Mouse (Mus musculus): ENCODE results near the gene Fry.

Fry gene

DNA sequence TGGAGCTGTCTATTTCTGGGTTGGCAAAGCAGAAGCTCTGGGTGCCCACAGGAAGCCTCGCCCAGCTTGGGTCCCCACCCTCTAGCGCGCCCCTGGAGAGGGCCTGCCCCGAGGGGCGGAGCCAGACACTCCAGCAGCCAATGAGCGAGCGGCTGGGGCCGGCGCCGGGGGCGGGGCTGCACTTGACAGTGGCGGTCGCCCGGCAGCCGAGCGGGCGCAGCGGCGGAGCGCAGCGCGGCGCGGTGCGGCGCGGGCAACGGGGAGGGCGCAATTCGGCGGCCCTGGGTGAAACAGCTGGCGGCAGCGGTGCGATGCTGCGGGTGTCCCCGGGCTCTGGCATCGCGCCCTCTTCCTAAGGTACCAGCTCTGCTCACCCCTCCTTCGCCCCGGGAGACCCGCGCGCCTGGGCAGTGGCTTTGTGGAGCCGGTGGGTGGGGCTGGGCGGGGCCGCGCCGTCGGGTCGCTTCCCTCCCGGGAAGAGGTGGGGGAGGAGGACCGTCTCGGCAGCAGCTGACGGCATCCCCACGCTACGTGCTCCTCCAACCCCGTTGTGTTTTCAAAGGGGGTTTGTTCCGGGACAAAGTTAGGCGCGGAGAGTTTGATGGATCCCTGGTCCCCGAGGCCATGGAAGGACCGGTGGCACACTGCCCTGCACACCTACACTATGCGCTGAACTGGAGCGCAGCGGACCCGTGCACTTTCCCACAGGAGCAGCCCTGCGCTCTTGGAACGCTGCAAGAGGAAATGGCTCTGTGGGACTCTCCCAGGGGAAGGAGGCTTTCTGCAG is at the start of gene Fry:
TSS of gene Fry (plus strand) at position 191 of the 787 bp plus-strand sequence.
- in situ Hi-C loops (cut with MboI; ENCODE audit: unreplicated experiment in 2 of 2), result loop anchor here (5.0 to 10.0 kb wide), 3 partner anchors 39 to 549 kb away; partner anchors contain the start of gene N4bp2l2 (in 2 of the 2)

DNA sequence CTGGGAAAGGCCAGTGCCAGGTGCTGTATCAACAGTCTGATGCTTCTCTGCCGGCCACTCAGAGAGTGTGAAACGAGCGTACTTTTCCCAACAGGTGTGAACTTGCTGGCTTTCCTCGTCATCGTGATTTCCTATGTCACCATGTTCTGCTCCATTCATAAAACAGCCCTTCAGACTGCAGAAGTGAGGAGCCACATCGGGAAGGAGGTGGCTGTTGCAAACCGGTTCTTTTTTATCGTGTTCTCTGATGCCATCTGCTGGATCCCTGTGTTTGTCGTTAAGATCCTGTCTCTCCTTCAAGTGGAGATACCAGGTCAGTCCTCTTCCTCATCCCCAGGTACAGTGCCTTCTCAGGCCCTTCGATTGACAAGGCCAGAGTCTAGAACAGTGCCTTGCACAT is 48.4 kb upstream of the Fry start:
- in situ Hi-C loops (cut with MboI; ENCODE audit: unreplicated experiment in 2 of 2), result no loop called here

DNA sequence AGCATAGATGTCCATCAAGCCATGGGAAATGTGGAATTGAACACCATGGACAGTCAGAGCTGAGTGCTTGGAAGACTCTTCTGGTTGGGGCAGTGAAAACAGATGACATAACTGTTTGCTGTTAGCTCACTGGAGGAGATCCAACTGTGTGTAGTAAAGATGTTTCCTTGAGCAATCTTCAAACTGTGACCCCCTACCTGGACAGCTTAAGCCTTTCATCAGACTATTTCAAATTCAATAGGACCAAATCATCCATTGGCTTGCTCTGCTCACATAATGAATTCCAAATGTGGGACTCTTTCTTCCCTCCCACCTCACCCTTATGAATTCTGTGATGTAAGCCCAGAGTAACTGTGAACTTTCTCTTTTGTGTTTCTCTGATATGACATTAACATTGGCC is 46.7 kb upstream of the Fry start:
- in situ Hi-C loops (cut with MboI; ENCODE audit: unreplicated experiment in 2 of 2), result no loop called here

DNA sequence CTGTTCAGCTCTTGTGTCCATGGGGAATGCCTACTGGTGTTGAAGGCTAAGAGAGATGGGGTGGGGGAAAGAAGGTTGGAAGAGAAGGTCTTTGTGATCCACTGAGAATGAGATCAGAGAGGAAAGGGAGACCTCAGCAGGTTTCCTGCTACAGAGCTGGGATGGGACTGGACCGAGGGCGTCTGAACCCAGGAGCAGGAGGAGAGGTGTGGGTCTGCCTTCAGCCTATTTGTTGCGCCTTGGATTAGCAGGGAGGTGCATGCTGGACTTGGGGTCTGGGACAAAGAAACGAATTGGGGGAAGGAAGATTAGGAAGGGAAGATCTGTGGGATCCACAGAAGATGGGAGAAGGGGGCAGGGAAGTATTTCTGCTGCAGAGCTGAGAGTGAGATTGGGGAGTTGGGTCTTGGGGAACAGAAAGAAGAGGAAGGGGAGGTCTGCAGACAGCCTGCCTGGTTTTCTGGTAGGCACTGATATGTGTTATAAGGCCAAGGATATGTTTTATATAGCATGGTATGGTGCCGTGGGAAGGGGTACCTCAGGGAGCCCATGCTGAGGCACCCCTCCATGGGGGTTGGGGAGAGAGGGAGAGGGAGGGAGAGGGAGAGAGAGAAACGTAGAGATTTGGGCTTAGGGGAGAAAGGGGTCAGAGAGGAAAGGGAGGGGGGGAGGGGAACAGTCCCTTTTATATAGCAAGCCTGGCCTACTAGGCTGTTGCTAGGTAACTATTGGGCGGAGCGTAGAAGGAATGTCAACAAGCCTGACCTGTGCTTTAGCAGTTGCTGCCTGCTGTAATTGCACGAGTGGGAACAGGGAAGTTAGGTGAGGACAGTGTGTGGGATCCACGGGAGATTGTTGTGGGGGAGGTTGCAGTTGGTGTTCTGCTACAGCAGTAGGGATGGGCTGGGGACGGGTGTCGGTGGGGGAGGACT is 38.3 kb upstream of the Fry start:
- in situ Hi-C loops (cut with MboI; ENCODE audit: unreplicated experiment in 2 of 2), result no loop called here

DNA sequence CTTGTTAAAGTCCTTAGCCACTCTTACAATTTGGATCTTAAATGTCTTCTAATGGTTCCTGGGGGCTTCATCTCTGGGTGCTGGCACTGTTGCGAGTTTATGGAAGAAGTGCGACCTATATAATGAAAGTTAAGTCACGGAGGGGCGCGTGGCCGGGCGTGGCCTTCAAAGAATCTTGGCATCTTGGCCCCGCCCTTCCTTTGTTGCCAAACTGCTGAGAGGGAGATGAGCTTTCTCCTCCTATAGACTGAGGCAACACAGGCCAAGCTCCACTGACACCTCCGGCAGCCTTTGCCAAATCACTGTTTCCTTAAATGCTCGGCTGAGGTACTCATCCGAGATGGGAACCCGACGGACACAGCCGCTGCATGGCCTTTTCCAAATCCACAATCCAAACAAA is 35.7 kb upstream of the Fry start:
- in situ Hi-C loops (cut with MboI; ENCODE audit: unreplicated experiment in 2 of 2), result no loop called here

DNA sequence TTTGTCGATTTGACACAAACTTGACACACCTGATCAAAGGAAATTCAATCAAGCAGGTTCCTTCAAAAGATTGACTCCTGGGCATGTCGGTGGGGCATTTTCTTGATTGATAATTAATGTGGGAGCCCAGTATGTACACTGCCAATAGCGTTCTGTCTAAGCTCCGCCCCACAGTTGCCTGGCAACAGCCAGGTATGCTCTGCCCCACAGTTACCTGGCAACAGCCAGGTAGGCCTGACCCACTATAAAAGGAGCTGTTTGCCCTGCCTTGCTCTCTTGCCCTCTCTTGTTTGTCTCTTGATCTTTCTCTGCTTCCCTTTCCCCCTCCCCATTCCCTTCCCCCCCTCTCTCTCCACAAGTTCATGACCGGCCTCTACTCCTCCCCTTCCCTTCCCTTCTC is 35.3 kb upstream of the Fry start:
- in situ Hi-C loops (cut with MboI; ENCODE audit: unreplicated experiment in 2 of 2), result no loop called here

DNA sequence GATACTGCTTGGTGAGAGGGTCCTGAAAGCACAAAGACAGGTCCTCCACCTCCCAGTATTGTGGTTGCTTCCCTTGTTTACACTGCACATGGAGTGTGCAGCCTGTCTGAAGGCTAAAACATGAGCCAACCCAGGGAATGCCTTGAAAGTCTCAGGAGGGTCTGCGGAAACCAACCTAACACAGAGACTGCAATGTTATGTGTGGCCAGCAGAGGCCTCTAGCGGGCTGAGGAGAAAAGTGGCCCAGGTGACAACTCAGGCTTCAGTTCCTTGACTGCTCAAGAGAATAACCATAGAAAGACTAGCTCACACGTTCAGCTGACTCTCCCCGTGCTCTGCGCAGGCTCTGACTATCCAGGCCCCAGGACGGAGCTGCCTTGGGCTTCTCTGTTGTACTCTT is 20.8 kb upstream of the Fry start:
- in situ Hi-C loops (cut with MboI; ENCODE audit: unreplicated experiment in 2 of 2), result no loop called here

DNA sequence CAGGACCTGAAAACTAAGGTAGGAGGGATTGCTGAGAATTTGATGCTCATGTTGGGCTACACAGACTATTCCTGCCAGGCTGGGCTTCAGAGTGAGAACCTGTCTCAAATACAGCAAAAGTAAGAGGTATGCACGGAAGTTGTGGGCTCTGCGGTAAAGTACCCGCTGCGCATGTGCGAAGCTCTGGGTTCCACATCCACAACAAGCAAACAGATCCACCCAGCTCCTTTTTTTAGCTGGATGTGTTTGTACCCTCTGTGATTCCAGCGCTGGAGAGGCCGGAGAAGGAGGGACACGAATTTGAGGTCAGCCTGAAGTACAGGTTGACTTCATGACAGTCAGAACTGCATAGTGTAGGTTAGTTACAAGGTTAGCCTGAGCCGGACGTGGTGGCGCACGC is 19.7 kb upstream of the Fry start:
- in situ Hi-C loops (cut with MboI; ENCODE audit: unreplicated experiment in 2 of 2), result no loop called here

DNA sequence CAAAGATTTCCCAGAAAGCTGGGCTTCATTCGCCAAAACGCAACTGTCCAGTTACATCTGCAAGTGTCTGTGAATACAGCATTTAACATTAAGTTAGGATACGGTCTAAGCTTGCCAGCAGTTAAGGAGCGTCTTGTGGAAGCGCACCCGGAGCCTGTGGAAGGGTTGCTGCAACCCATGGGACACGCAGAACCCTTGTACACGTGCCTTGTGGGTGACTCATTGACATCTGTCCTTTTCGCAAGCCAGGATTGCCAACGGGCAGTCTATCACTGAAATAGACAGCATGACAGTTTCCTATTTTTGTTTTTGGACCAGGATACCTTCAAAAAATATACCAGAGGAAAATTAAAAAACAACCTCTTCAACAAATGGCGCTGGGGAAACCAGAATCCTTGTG is 16.7 kb upstream of the Fry start:
- in situ Hi-C loops (cut with MboI; ENCODE audit: unreplicated experiment in 2 of 2), result no loop called here

DNA sequence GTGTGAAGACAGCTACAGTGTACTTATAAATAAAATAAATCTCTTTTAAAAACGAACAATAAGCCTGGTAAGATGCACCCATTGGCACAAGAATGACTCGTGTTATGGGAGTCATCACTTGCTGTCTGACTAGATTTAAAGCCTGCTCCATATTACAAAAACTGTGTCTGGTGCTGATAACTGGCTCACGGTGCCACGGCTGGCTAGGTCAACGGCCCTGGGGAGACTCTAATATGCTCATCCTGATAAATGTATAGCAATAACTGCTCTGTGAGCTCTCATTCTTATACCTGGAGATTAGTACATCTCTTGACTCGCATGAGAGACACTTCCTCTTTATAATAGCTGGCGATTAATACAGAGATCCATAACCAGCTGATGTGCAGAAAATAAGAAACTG is 12.1 kb upstream of the Fry start:
- in situ Hi-C loops (cut with MboI; ENCODE audit: unreplicated experiment in 2 of 2), result no loop called here

DNA sequence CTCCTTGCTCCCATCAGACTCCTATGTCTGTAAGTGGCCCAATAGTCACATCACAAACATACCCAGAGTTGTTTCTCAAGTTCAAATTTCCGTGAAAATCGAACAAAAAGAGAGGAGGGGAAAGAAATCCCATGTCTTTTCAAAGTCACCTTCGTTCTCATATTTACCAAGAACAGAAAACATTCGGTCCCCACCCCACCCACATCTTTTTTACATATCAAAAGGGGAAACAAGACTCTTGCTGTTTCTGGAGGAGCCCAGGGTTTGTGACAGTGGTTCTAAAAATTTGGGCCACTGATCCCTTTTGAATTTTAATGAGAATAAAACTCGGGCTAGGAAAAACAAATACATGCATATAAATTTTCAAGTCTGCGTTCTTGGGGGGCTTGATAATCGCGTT is 7.2 kb upstream of the Fry start:
- in situ Hi-C loops (cut with MboI; ENCODE audit: unreplicated experiment in 2 of 2), result loop anchor here (5.0 to 10.0 kb wide), 2 partner anchors 316 to 554 kb away; partner anchors contain the start of gene N4bp2l2 (in 1 of the 2)

DNA sequence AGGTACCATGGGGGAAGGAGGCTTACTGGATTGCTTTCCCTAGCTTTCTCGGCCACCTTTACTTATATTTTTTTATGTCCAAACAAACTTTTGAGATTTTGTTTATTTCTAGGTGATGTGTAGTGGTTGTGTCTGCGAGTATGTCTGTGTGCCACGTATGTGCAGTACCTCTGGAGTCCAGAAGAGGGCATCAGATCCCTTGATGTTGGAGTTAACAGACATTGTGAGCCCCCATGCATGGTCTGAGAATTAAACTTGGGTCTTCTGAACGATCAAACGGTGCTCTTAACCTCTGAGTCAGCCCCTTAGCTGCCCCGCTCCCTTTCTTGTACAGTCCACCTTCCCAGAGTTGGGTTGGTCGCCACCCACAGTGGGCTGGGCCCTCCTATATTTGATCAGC is 4.4 kb upstream of the Fry start:
- in situ Hi-C loops (cut with MboI; ENCODE audit: unreplicated experiment in 2 of 2), result loop anchor here (5.0 to 10.0 kb wide), 2 partner anchors 313 to 551 kb away; partner anchors contain the start of gene N4bp2l2 (in 1 of the 2)

DNA sequence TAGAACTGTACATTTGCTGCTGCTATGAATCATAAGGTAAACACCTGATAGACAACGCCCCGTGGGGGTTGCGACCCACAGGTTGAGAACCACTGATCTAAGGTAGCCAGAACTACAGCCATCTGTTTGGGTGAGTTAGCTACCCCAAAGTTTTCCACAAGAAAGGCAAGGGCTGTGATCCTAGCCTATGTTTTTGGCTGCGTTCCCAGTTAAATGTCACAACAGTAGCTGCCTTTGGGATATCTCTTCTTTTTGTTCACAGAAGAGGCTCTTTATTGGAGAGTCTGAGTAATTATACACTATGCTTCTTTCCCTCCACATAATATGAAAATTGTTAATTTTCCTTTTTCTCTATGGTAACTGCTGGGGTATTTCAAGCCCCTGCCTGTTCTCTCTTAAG is 3.7 kb upstream of the Fry start:
- in situ Hi-C loops (cut with MboI; ENCODE audit: unreplicated experiment in 2 of 2), result loop anchor here (5.0 to 10.0 kb wide), 4 partner anchors 43 to 553 kb away; partner anchors contain the start of gene N4bp2l2 (in 2 of the 2)

DNA sequence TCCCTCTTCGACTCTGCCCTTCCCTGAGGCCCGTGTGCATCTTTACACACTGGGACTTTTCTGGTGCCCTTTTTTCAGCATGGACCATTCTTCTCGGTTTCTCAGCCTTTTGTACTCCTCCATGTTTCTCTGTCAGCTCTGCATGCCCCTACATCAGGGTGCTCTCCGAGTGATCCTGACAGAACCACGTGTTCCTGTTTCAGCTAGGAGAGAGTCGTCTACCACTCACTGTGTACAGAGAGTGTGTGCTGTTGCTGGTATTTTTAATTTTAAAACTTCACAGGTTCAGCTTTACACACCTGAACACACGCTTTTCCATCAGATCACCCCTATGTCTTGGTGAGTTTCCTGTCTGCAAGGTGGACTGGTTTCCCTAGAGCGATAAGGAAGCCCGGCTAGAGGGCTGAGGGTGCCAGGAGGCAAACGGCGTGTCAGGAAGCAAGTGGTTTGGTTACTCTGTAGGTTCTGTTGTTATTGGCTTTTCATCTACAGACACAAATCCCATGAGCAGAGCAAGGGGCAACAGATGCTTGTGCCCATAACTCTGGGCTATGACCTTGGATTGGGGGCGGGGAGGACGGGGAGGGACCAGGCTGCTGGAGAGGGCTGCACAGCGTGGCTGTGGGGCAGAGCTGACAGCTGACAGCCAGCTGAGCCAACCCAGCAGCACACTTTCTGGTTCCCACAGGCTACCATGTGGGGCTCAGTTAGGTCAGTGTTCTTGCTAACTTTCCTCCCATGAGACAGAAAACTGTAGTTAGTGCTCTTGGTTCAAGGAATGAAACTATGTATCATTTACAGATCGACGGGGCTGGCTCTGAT is 3.0 kb upstream of the Fry start:
- in situ Hi-C loops (cut with MboI; ENCODE audit: unreplicated experiment in 2 of 2), result loop anchor here (5.0 to 10.0 kb wide), 3 partner anchors 42 to 552 kb away; partner anchors contain the start of gene N4bp2l2 (in 2 of the 2)

DNA sequence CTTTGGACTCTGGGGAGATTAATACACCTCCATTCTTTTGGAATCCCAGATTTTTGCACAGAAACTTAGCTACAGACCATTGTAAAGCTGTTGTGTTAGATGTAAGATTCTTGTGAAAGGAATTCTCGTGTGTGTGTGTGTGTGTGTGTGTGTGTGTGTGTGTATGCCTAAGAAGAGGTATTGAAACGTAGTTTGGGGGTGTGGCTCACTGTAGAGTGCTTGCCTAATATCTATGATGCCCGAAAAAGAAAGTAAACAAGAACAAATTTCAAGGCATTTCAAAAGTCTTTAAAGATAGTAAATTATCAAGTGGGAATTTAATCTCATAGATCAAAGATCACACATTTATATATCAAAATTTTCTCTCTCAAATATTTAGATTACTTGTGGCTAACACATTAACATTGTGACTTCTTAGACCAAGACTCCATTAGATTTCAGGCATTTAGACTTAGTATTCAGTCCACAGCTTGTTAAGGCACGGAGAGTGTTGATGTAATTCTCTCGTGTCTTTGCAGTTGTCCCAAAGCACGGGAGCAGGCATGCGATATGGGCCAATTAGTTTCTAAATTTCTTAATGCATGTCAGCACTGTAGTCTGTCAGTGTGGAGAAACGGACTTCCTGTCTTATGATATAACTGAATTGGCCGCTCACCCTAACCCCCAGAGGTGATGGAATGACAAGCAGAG is 2.1 kb upstream of the Fry start:
- in situ Hi-C loops (cut with MboI; ENCODE audit: unreplicated experiment in 2 of 2), result loop anchor here (5.0 to 10.0 kb wide), 3 partner anchors 41 to 551 kb away; partner anchors contain the start of gene N4bp2l2 (in 2 of the 2)

DNA sequence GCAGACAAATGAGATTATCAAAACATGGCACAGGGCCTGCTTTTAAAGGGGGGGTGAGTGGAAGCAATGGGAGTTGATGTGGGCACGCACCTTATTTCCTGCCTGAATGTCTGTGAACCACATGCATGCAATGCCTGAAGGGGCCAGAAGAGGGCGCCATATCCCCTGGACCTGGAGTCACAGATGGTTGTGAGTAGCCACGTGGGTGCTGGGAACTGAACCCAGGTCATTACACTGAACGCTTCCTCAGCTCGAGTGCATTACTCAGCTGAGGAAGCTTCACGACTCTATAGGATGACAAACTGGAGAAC is 1.6 kb upstream of the Fry start:
- in situ Hi-C loops (cut with MboI; ENCODE audit: unreplicated experiment in 2 of 2), result loop anchor here (5.0 to 10.0 kb wide), 3 partner anchors 40 to 550 kb away; partner anchors contain the start of gene N4bp2l2 (in 2 of the 2)

DNA sequence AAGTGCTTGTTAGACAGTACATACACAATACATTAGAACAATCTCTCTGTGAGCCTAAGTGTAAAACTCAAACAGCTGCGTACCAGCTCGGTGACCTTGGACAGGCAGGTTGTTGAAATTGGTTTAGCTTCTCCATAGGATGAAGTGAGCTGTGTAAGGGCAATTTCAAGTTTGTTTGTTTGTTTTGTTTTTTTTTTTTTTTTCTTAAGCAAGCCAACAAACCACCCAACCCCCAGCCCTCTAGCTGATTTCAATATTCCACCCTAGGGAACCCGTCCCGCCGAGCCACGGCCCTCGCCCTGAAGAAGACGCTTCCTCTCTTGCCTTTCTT is 356 bp upstream of the Fry start:
- in situ Hi-C loops (cut with MboI; ENCODE audit: unreplicated experiment in 2 of 2), result loop anchor here (5.0 to 10.0 kb wide), 3 partner anchors 39 to 549 kb away; partner anchors contain the start of gene N4bp2l2 (in 2 of the 2)

DNA sequence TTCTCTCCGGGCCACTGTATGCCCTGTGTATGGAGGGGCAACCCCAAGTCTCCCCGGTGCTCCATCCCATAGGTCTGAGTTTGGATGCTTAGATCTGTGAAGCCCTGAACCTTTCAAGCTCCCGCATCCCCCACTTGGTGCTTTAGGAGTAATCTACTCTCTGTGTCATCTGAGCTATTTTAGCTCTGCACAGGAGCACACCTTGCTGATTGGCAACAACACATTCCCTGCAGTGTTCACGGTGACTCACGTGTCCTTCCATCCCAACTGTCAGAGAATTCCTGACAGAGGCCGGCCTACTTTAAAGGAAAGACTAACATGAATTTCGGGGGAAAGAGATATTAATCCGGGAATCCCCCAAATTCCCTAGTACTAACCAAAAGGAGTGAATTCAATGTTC is 2.2 kb downstream of the Fry start:
- in situ Hi-C loops (cut with MboI; ENCODE audit: unreplicated experiment in 2 of 2), result no loop called here

DNA sequence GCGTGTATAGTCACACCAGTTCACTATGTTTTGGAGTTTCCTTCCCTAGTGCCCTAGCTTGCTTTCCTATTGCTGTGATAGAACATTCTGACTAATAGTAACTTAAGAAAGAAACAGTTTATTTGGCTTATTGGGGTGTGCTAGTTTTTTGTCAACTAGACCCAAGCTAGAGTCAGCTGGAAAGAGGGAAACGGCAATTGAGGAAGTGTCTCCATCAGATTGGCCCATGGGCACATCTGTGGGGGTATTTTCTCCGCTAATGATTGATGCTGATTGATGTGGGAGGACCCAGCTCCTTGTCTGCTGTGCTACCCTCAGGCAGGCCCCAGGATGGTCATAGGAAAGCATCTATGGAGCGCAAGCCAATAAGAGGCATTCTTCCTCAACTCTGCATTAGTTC is 3.6 kb downstream of the Fry start:
- in situ Hi-C loops (cut with MboI; ENCODE audit: unreplicated experiment in 2 of 2), result no loop called here

DNA sequence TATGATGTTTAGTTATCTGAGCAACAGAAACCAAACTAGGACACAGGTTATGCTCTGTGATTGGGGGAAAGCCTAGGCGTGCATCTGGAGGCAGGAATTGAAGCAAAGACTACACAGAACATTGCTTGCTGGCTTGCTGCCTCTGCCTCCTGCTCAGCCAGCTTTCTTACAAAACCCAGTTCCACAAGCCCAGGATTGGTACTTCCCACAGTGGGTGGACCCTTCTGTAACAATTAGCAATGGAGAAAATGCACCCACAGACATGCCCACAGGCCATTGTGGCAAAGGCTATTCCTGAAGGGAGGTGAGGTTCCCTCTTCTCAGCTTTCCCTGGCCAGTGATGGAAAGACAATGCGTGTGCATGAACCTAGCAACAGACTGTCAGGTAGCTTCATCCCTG is 4.1 kb downstream of the Fry start:
- in situ Hi-C loops (cut with MboI; ENCODE audit: unreplicated experiment in 2 of 2), result no loop called here

All from v-Abl transformed pro-B cells (cell line).